Mouse (Mus musculus): ENCODE measurements around the gene Vps54.
A peak's percentile ranks its signal among the peaks of the same experiment; 100 is the strongest.

Gene Vps54

DNA sequence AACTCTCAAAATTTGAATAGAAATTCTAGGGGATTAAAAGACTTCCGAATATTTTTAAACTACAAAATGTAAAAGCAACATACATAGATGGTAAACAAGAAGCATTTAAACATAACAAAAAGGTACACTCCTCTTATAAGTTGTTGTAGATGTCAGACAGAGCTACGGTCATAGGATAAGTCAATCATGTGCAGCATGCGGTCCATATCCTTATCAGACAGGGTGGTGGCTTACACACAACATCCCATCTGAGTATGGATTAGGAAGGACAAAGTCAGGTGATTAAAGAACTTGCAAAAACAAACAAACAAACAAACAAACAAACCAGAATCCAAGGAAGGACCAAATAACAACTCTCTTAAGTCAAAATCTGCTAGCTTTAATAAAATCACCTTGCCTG is 106.9 kb downstream of the Vps54 start:
- no peak for DNase-seq

DNA sequence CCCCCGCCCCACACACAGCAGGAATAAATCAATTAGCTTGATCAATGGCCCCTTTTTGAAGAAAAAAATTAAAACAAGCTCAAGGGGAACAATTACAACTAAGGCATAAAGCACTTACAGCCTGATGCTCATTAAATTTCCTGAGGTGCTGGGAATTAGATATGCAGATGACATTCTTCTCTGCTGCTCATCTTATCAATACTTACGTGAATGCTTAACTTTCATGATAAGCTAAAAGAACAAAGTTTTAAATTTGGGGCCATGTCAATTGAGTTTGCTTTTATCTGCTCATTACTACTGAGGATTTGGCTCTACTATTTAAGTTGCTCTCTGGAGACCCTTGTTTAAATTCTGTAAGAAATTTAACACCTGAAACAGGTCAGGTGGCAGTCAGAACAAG is 109.8 kb downstream of the Vps54 start:
- no peak for DNase-seq

DNA sequence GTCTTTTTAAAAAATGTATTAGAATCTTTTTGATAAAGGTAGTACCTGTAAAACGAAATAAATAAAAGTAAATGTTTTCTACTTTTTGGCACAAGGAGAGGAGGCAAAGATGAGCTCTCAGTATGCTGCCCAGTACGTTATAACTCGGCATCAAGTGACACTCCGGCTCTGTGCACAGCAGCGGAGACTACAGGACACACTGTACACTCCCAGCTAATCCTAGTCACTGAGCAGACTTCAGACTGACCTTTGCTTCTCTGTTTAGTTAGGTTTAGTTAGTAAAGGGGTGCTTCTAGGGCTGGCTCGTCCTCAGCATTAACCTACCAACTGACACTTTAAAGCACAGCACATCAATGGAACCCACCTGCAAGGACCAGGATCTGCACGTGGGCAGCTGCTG is 112.2 kb downstream of the Vps54 start:
- DNase-seq, result no peak

DNA sequence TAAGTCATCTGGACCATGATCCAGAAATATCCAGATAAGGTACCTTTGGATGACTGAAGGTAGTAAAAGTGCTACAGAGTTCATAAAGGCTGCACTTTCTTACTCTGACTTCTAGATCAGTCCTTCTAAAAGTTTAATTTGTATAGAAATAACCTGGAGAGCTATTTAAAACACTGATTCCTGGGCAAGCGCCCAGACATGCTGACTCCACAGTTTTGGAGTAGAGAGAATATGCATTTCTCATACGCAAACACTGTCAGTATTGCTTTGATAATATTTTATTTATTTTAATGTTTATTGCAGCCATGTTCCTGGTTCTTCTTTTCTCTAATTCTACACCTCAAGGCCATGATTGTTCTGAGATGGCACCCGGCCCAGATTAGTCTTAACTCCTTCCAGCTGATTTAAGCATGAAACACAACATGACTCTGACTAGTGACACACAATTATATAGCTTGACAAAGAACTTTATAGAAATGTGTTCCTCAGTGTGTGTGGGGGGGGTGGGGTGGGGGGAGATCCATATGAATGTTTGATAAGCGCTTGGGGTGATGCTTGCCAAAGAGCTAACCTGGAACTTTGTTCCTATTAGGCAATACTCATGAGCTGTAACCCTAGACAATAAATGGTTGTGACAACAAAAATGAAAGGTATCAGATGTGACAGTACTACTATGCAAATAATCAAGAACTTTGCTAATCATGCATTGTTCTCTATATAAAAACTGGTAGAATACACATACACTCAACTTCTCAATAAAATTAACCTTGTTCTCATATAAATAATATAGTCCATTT is 124.3 kb downstream of the Vps54 start:
- DNase-seq, result no peak

DNA sequence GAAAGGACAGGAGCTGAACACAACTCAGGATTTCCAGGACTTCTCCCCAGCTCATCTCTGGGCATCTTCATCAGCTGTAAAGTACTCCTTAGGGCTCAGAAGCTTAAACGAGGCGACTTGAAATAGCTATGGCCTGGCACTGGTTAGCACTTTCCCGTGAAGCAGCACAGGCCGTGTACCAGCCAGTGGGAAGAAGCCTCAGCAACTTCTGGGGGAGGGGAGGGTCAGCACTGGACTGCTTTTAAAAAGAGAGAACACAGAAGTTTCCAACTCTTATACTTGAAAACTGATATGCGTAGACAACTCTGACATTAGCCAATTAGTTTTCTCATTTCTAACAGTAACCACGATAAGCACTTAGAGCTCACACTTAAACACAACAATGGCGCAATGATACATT is 129.4 kb downstream of the Vps54 start:
- peak; percentile 19 for DNase-seq

DNA sequence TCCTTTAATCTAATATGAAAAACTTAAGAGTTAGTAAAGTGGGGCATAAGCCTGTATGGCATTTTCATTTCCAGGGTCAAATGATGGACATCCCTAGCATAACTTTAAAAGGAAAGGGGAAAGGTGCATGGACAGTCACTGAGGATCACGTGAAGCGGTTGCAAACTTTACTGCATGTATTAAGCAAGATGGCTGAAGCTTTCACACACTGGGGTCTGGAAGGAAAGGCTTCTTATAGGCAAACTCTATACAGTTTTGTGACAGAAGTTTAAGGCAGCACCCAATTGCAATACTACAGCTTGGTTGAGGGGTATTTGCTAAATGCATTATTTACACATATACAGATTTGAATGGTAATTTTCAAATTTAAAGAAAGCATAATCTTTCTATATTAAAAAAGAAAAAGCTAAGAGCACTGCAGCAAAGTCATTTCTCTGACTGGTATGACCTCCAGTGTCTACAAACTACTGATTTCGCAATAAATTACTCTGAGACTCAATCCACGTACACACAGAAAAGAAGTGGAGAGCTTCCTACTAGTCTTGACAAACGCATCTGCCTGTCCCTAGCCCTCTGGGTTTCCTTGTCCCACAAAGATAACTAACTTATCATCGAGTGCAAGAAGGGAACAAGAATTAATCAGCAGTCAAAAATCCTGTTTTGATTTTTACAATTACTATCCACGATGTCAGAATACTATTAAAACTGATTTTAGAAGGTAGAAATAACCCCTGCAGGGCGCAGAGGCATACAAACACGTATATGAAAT is 130.4 kb downstream of the Vps54 start:
- peak; percentile 32 for DNase-seq

DNA sequence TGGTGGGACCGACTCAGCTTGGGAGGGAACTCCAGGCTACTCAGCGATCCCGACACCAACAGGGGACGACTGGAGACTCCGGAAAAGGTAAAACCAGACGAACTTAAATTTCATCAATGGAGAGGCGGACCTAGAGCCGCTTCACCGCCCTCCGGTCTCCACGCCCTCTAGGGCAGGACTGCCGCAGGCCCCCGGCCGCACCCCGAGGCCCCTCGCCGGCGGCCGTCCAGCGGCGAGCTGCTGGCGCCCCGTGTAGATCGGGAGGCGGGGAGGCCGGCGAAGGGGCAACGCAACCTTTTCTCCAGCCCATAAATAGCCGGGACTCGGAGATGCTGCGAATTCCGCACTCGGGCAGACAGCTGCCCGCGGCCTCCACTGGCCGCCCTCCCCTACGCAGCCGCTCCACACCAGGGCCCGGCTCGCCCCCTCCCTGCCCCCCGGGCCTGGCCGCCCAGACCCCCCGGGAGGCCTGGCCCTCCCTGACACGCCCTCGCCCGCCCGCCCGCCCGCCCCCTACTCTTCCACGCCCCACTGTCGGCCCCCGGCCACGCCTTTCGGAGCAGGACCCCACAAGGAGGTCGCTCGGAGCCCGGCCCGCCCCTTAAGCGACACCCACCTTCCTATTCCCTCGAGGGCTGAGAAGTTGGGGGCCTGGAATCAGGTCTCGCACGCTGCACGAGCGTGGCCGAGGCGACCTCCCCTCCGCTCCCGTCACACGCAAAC is 131.5 kb downstream of the Vps54 start:
- peak; percentile 85 for DNase-seq
